Mouse (Mus musculus): Measurements from ENCODE around the gene Slc27a1. TPM values are rescaled to one million over a fixed set of nuclear protein-coding genes. Genes with fewer than 3 reads are reported as not detected.

Slc27a1 gene
- polyA plus RNA-seq (2014; fragmentation: Illumina TruSeq; extraction: RNeasy Lipid Tissue Mini Kit (QIAGEN cat#74804); ENCODE audit: low read depth, low replicate concordance): 14.2 TPM

GRCm38 (mm10) chr8:71568387-71568937, at the start of gene Slc27a1:
TSS of gene Slc27a1 (plus strand) at chr8:71568882.

GRCm38 (mm10) chr8:71525226-71526050, 43.2 kb upstream of the Slc27a1 start, which contains the start of gene Ccdc194:
TSS of gene Ccdc194 (minus strand) at chr8:71525711.

GRCm38 (mm10) chr8:71537028-71537867, 31.4 kb upstream of the Slc27a1 start, which contains the start of gene Bst2:
TSS of gene Bst2 (minus strand) at chr8:71537456.

GRCm38 (mm10) chr8:71542632-71543343, 25.9 kb upstream of the Slc27a1 start, which contains the start of gene Mvb12a:
TSS of gene Mvb12a (plus strand) at chr8:71542922.

GRCm38 (mm10) chr8:71558071-71558957, 10.4 kb upstream of the Slc27a1 start, which contains the start of gene Tmem221:
TSS of gene Tmem221 (minus strand) at chr8:71558871.

GRCm38 (mm10) chr8:71566501-71566900, 2.2 kb upstream of the Slc27a1 start, which contains the start of gene Nxnl1:
TSS of gene Nxnl1 (minus strand) at chr8:71566601.

GRCm38 (mm10) chr8:71591471-71592373, 23.0 kb downstream of the Slc27a1 start, which contains the start of gene Pgls:
TSS of gene Pgls (plus strand) at chr8:71592176.

GRCm38 (mm10) chr8:71597451-71597850, 28.8 kb downstream of the Slc27a1 start, which contains the start of gene Fam129c:
TSS of gene Fam129c (plus strand) at chr8:71597648.

GRCm38 (mm10) chr8:71610822-71611651, 42.4 kb downstream of the Slc27a1 start, which contains the start of gene Colgalt1:
TSS of gene Colgalt1 (plus strand) at chr8:71610998.

Other genes starting within 250 kb of the Slc27a1 start
- 1.8 TPM for gene Use1, start 202.0 kb upstream of the Slc27a1 start, polyA plus RNA-seq (2014; fragmentation: Illumina TruSeq; extraction: RNeasy Lipid Tissue Mini Kit (QIAGEN cat#74804); ENCODE audit: low read depth, low replicate concordance)
- 1.9 TPM for gene Ocel1, start 197.6 kb upstream of the Slc27a1 start, polyA plus RNA-seq (2014; fragmentation: Illumina TruSeq; extraction: RNeasy Lipid Tissue Mini Kit (QIAGEN cat#74804); ENCODE audit: low read depth, low replicate concordance)
- gene Nr2f6, start 186.9 kb upstream of the Slc27a1 start, polyA plus RNA-seq (2014; fragmentation: Illumina TruSeq; extraction: RNeasy Lipid Tissue Mini Kit (QIAGEN cat#74804); ENCODE audit: low read depth, low replicate concordance): 3.4 TPM
- 2.4 TPM for gene Ushbp1, start 173.1 kb upstream of the Slc27a1 start, polyA plus RNA-seq (2014; fragmentation: Illumina TruSeq; extraction: RNeasy Lipid Tissue Mini Kit (QIAGEN cat#74804); ENCODE audit: low read depth, low replicate concordance)
- gene Babam1, start 172.0 kb upstream of the Slc27a1 start, polyA plus RNA-seq (2014; fragmentation: Illumina TruSeq; extraction: RNeasy Lipid Tissue Mini Kit (QIAGEN cat#74804); ENCODE audit: low read depth, low replicate concordance): 30.8 TPM
- 0.41 TPM for gene Ankle1, start 162.9 kb upstream of the Slc27a1 start, polyA plus RNA-seq (2014; fragmentation: Illumina TruSeq; extraction: RNeasy Lipid Tissue Mini Kit (QIAGEN cat#74804); ENCODE audit: low read depth, low replicate concordance)
- 1.1 TPM for gene Abhd8, start 105.2 kb upstream of the Slc27a1 start, polyA plus RNA-seq (2014; fragmentation: Illumina TruSeq; extraction: RNeasy Lipid Tissue Mini Kit (QIAGEN cat#74804); ENCODE audit: low read depth, low replicate concordance)
- 10.8 TPM for gene Mrpl34, start 103.9 kb upstream of the Slc27a1 start, polyA plus RNA-seq (2014; fragmentation: Illumina TruSeq; extraction: RNeasy Lipid Tissue Mini Kit (QIAGEN cat#74804); ENCODE audit: low read depth, low replicate concordance)
- 3.4 TPM for gene Dda1, start 99.7 kb upstream of the Slc27a1 start, polyA plus RNA-seq (2014; fragmentation: Illumina TruSeq; extraction: RNeasy Lipid Tissue Mini Kit (QIAGEN cat#74804); ENCODE audit: low read depth, low replicate concordance)
- gene Ano8, start 82.9 kb upstream of the Slc27a1 start, polyA plus RNA-seq (2014; fragmentation: Illumina TruSeq; extraction: RNeasy Lipid Tissue Mini Kit (QIAGEN cat#74804); ENCODE audit: low read depth, low replicate concordance): 1.0 TPM
- 1.6 TPM for gene Gtpbp3, start 80.8 kb upstream of the Slc27a1 start, polyA plus RNA-seq (2014; fragmentation: Illumina TruSeq; extraction: RNeasy Lipid Tissue Mini Kit (QIAGEN cat#74804); ENCODE audit: low read depth, low replicate concordance)
- gene Plvap, start 57.1 kb upstream of the Slc27a1 start, polyA plus RNA-seq (2014; fragmentation: Illumina TruSeq; extraction: RNeasy Lipid Tissue Mini Kit (QIAGEN cat#74804); ENCODE audit: low read depth, low replicate concordance): 4.8 TPM
- gene Ccdc194, start 43.2 kb upstream of the Slc27a1 start, polyA plus RNA-seq (2014; fragmentation: Illumina TruSeq; extraction: RNeasy Lipid Tissue Mini Kit (QIAGEN cat#74804); ENCODE audit: low read depth, low replicate concordance): not detected
- gene Bst2, start 31.4 kb upstream of the Slc27a1 start, polyA plus RNA-seq (2014; fragmentation: Illumina TruSeq; extraction: RNeasy Lipid Tissue Mini Kit (QIAGEN cat#74804); ENCODE audit: low read depth, low replicate concordance): 6.9 TPM
- 0.70 TPM for gene Mvb12a, start 26.0 kb upstream of the Slc27a1 start, polyA plus RNA-seq (2014; fragmentation: Illumina TruSeq; extraction: RNeasy Lipid Tissue Mini Kit (QIAGEN cat#74804); ENCODE audit: low read depth, low replicate concordance)
- gene Tmem221, start 10.0 kb upstream of the Slc27a1 start, polyA plus RNA-seq (2014; fragmentation: Illumina TruSeq; extraction: RNeasy Lipid Tissue Mini Kit (QIAGEN cat#74804); ENCODE audit: low read depth, low replicate concordance): 3.8 TPM
- gene Nxnl1, start 2.3 kb upstream of the Slc27a1 start, polyA plus RNA-seq (2014; fragmentation: Illumina TruSeq; extraction: RNeasy Lipid Tissue Mini Kit (QIAGEN cat#74804); ENCODE audit: low read depth, low replicate concordance): 0.35 TPM
- 0.82 TPM for gene Pgls, start 23.3 kb downstream of the Slc27a1 start, polyA plus RNA-seq (2014; fragmentation: Illumina TruSeq; extraction: RNeasy Lipid Tissue Mini Kit (QIAGEN cat#74804); ENCODE audit: low read depth, low replicate concordance)
- not detected for gene Fam129c, start 28.8 kb downstream of the Slc27a1 start, polyA plus RNA-seq (2014; fragmentation: Illumina TruSeq; extraction: RNeasy Lipid Tissue Mini Kit (QIAGEN cat#74804); ENCODE audit: low read depth, low replicate concordance)
- 54.8 TPM for gene Colgalt1, start 42.1 kb downstream of the Slc27a1 start, polyA plus RNA-seq (2014; fragmentation: Illumina TruSeq; extraction: RNeasy Lipid Tissue Mini Kit (QIAGEN cat#74804); ENCODE audit: low read depth, low replicate concordance)
- 0.70 TPM for gene Unc13a, start 102.9 kb downstream of the Slc27a1 start, polyA plus RNA-seq (2014; fragmentation: Illumina TruSeq; extraction: RNeasy Lipid Tissue Mini Kit (QIAGEN cat#74804); ENCODE audit: low read depth, low replicate concordance)
- gene Jak3, start 107.4 kb downstream of the Slc27a1 start, polyA plus RNA-seq (2014; fragmentation: Illumina TruSeq; extraction: RNeasy Lipid Tissue Mini Kit (QIAGEN cat#74804); ENCODE audit: low read depth, low replicate concordance): not detected
- gene Insl3, start 120.3 kb downstream of the Slc27a1 start, polyA plus RNA-seq (2014; fragmentation: Illumina TruSeq; extraction: RNeasy Lipid Tissue Mini Kit (QIAGEN cat#74804); ENCODE audit: low read depth, low replicate concordance): not detected
- 9.2 TPM for gene B3gnt3, start 132.9 kb downstream of the Slc27a1 start, polyA plus RNA-seq (2014; fragmentation: Illumina TruSeq; extraction: RNeasy Lipid Tissue Mini Kit (QIAGEN cat#74804); ENCODE audit: low read depth, low replicate concordance)
- gene Fcho1, start 156.8 kb downstream of the Slc27a1 start, polyA plus RNA-seq (2014; fragmentation: Illumina TruSeq; extraction: RNeasy Lipid Tissue Mini Kit (QIAGEN cat#74804); ENCODE audit: low read depth, low replicate concordance): not detected

Data from adrenal gland, adult 10 weeks (tissue).